Mouse (Mus musculus) C2C12 (cell line): Measurements from ENCODE around the gene Olfr70. TPM values are rescaled to one million over a fixed set of nuclear protein-coding genes. Genes with fewer than 3 reads are reported as not detected.

Experiments
- H3K27me3 ChIP-seq: one replicate; pipeline ENCODE4 v1.6.1; 2011; ENCODE audit not compliant: control insufficient read depth, insufficient read depth, insufficient read length
- H3K36me3 ChIP-seq: one replicate; pipeline ENCODE4 v1.6.1; 2011; ENCODE audit not compliant: control insufficient read depth, insufficient read depth
- H3K4me3 ChIP-seq: one replicate; pipeline ENCODE4 v1.5.1; 2011; ENCODE audit warnings: mild to moderate bottlenecking, control low read depth; ENCODE audit not compliant: poor library complexity, insufficient read depth, severe bottlenecking
- H3K79me2 ChIP-seq: one replicate; pipeline ENCODE4 v1.6.1; 2011; ENCODE audit not compliant: control insufficient read depth, insufficient read depth
- H3K79me3 ChIP-seq: one replicate; pipeline ENCODE4 v1.6.1; 2011; ENCODE audit warnings: low read depth, control low read depth
- H3ac ChIP-seq: one replicate; pipeline ENCODE3; 2011; ENCODE audit warnings: low read depth; ENCODE audit not compliant: control insufficient read depth, insufficient read length
- CEBPB ChIP-seq: IDR thresholded peaks from one replicate; pipeline ENCODE4 v1.6.1; 2011; ENCODE audit warnings: low read depth, mild to moderate bottlenecking, control low read depth, moderate library complexity
- CTCF ChIP-seq: IDR thresholded peaks from one replicate; pipeline ENCODE4 v1.5.1; 2011; ENCODE audit not compliant: control insufficient read depth, insufficient read depth, insufficient read length
- FOSL1 ChIP-seq: IDR thresholded peaks from one replicate; pipeline ENCODE4 v1.8.0; 2011; ENCODE audit warnings: mild to moderate bottlenecking, low read length; ENCODE audit not compliant: poor library complexity, insufficient read depth, severe bottlenecking
- MAX ChIP-seq: IDR thresholded peaks from one replicate; pipeline ENCODE4 v1.6.1; 2011; ENCODE audit warnings: mild to moderate bottlenecking, control low read depth
- MYOD1 ChIP-seq: IDR thresholded peaks from one replicate; pipeline ENCODE4 v1.6.1; 2011; ENCODE audit warnings: low read depth; ENCODE audit not compliant: control insufficient read depth, insufficient read length
- MYOG ChIP-seq: IDR thresholded peaks from one replicate; pipeline ENCODE4 v1.6.1; 2011; ENCODE audit not compliant: control insufficient read depth, insufficient read length; ENCODE audit errors: extremely low read depth
- USF1 ChIP-seq: IDR thresholded peaks from one replicate; pipeline ENCODE4 v1.6.1; 2011; ENCODE audit warnings: low read depth, mild to moderate bottlenecking, control low read depth, moderate library complexity
- polyA plus RNA-seq: library from polyadenylated mRNA; unstranded; fragments of >200 nt; fragmentation: generic; extraction: Trizol; gene quantifications from one replicate; pipeline ENCODE4 v1.2.1, GENCODE M21; 2012; ENCODE audit warnings: missing spikeins

Olfr70 gene
- polyA plus RNA-seq, 1 experiment: not detected

DNA sequence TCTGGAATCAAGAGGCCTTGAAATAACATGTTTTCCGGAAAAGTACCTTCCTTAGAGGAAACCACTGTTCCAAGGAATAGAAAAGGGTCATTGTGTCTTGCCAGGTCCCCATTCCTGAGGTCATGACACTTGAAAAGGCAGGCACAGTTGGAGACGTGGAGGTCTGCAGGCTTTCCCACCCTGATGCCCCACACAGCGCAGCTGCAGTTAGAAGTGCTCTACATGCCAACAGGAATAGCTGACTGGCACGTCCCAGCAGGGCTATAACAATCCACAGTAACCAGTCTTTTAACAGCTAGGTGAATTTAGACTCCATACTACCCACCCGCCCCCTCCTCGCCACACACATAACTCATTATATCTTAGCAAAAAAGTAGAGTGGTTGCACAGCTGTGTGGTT, 36.5 kb upstream of the Olfr70 start:
- H3ac ChIP-seq: no peak overlapping the region
- no peak for TF ChIP-seq MAX
- TF ChIP-seq FOSL1: no peak
- TF ChIP-seq CTCF: no peak
- TF ChIP-seq MYOD1: no peak
- no peak for TF ChIP-seq MYOG
- TF ChIP-seq CEBPB: no peak
- TF ChIP-seq USF1: no peak

GRCm38 (mm10) chr4:43733186-43733585, 32.6 kb upstream of the Olfr70 start:
- Histone ChIP-seq H3K79me3 (no peaks in the 10 kb centered on the region), H3K27me3 (no peaks in the 10 kb centered on the region), H3K79me2 (no peaks in the 10 kb centered on the region), H3K36me3 (no peaks in the 10 kb centered on the region), H3ac (no peak overlapping the region), H3K4me3 (no peak overlapping the region)
- no peak for TF ChIP-seq USF1
- no peak for TF ChIP-seq MYOG
- no peak for TF ChIP-seq MYOD1
- no peak for TF ChIP-seq FOSL1
- TF ChIP-seq MAX: no peak
- no peak for TF ChIP-seq CEBPB
- TF ChIP-seq CTCF: no peak

More for the DNA sequence above, 36.5 kb upstream of the Olfr70 start:
- Histone ChIP-seq H3K79me2 (no peaks in the 10 kb centered on the region), H3K79me3 (no peaks in the 10 kb centered on the region), H3K4me3 (no peak overlapping the region), H3K27me3 (no peaks in the 10 kb centered on the region), H3K36me3 (no peaks in the 10 kb centered on the region)

DNA sequence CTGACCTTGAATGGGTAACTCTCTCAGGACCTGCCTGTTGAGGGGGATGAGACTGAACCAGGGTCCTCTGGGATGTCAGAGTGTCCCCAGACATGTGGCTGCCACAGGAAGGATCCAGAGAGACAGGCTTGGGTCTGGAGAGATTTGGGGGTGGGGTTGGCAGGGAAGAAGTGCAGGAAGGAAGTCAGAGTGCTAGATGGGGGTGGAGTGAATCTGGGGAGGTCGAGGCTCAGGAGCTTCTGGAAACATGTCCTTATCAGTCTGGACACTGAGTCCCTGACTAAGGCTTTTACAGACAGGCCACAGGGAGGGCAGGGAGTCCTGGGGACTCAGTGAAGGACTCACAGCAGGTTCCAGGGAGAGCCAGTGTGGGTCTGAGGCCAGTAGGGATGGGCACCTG, 31.6 kb upstream of the Olfr70 start:
- Histone ChIP-seq H3K27me3 (no peaks in the 10 kb centered on the region), H3K79me2 (no peaks in the 10 kb centered on the region), H3ac (no peak overlapping the region), H3K79me3 (no peaks in the 10 kb centered on the region), H3K4me3 (no peak overlapping the region), H3K36me3 (no peaks in the 10 kb centered on the region)
- TF ChIP-seq CTCF: no peak
- no peak for TF ChIP-seq MYOD1
- no peak for TF ChIP-seq CEBPB
- no peak for TF ChIP-seq USF1
- no peak for TF ChIP-seq MAX
- TF ChIP-seq MYOG: no peak
- TF ChIP-seq FOSL1: no peak

DNA sequence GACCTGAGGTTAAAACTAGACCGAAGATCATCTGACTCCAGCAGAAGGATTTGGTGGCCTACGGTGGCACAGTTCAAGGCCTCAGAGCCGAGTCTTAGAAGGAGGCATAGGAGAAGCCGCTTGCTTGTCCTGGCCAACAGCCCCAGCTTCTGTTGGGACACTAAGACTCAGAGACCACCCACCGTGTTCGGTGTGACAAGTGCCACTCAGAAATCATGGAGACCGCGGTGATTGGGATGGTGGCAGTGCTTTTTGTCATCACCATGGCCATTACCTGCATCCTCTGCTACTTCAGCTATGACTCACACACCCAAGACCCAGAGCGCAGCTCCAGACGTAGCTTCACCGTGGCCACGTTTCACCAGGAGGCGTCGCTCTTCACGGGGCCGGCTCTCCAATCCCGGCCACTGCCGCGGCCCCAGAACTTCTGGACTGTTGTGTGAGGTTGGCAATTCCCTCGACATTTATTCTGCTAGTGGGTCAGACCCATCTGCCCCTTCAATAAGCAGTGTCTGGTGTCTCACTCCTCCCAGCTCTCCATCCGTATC, 30.2 kb upstream of the Olfr70 start:
- no peaks in the 10 kb centered on the region for H3K79me2 ChIP-seq
- no peaks in the 10 kb centered on the region for H3K36me3 ChIP-seq
- H3K27me3 ChIP-seq: no peaks in the 10 kb centered on the region
- no peaks in the 10 kb centered on the region for H3K79me3 ChIP-seq
- H3ac ChIP-seq: no peak overlapping the region
- TF ChIP-seq MYOG: no peak
- TF ChIP-seq CEBPB: no peak
- no peak for TF ChIP-seq USF1
- TF ChIP-seq MAX: no peak
- no peak for TF ChIP-seq CTCF
- no peak for TF ChIP-seq MYOD1
- TF ChIP-seq FOSL1: no peak
- no peak overlapping the region for H3K4me3 ChIP-seq

DNA sequence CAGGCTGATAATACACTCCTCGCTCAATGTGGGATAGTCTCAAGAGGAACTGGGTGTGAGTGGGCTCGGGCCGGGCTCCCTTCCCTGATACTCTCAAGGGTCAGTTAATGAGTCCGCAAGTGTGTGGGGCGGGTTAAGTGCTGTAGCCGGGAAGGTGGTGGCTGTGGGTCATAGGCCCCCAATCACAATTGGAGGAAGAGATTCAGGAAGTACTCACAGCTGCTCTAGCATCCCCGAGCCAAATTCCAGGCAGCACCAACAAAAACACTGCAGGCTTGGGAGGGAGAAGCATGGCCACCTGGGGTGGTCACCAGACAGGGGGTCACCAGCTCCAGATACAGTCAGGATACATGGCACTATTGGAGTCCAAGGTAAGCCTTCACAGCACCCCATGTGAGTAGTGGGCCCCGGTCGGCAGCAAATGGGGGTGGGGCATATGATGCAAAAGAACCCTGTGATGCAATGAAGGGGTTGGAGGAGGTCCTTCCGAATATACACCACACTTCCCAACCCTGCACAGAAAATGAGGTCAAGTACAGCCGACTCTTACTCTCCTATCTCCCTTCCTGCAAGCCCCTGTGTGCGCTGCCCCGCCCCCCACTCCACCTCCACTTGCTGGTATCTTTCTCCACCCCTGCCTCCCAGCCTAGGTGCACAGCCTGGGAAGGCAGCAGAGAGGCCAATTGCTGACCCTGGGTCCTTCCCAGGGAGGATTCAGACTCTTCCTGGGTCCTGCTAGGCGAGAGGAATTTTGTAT, 29.4 kb upstream of the Olfr70 start, which contains the start of gene Spaar:
Spaar (plus strand) TSS at position 241 of the 757 bp plus-strand sequence.
- TF ChIP-seq CTCF (no peak), USF1 (no peak), FOSL1 (no peak)
- no peaks in the 10 kb centered on the region for H3K36me3 ChIP-seq
- H3K79me2 ChIP-seq: no peaks in the 10 kb centered on the region
- H3ac ChIP-seq: peak within 1 kb of the TSS; percentile 55
- H3K79me3 ChIP-seq: no peaks in the 10 kb centered on the region
- H3K27me3 ChIP-seq: no peaks in the 10 kb centered on the region
- H3K4me3 ChIP-seq: no peak within 1 kb of the TSS

- Histone ChIP-seq H3ac (peak overlapping the region; percentile 55), H3K4me3 (no peak overlapping the region), H3K79me3 (no peaks in the 10 kb centered on the region), H3K27me3 (no peaks in the 10 kb centered on the region), H3K79me2 (no peaks in the 10 kb centered on the region), H3K36me3 (no peaks in the 10 kb centered on the region)
- TF ChIP-seq USF1 (no peak), CTCF (no peak), MYOD1 (no peak), FOSL1 (no peak), CEBPB (no peak), MYOG (no peak), MAX (no peak)
These were observed 28.5 kb upstream of the Olfr70 start for GRCm38 (mm10) chr4:43729126-43729525.
